Mouse (Mus musculus) liver (tissue): Measurements from ENCODE around the gene Gba2.
"Not testable (repeated sequence)": the region's sequence is repeated elsewhere in the genome, so short reads cannot be mapped to it uniquely, and the experiment has no call there.

ENCODE experiments used
- DNase-seq: peaks from one replicate; pipeline ENCODE4 v3.0.0-alpha.2; 2020; ENCODE audit warnings: mixed read lengths

Gba2 gene

DNA sequence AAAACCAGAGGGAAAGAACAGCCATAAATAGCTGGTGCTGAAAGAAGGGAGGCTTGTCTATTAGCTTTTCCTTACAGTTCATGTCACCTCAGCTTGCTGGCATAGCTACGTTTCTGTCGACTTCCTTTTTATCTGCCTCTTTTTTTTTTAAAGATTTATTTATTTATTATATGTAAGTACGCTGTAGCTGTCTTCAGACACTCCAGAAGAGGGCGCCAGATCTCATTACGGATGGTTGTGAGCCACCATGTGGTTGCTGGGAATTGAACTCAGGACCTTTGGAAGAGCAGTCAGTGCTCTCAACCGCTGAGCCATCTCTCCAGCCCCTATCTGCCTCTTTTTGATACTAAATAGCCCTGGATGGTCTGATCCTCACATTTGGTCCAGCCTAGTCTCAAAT is 26.8 kb downstream of the Gba2 start:
- not testable (repeated sequence) for DNase-seq

DNA sequence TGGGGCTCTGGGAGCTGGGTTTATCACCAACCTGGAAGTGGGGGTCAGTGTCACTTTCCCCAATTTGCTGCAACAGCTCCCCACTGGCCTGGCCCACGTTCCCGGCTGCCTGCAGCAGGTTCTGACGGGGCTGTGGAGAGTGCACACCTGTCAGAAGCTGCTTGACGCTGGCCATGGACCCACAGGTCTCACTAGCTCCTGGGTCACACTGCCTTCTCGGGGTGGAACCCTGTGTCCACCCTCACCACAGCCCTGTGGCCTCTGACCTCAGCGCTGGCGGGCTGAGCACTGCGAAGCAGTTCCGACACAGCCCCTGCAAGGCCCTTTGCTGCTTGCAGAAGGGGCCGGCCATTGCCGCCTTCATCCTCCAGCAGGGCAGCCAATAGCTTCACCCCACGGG is 29.6 kb downstream of the Gba2 start:
- DNase-seq, result no peak

DNA sequence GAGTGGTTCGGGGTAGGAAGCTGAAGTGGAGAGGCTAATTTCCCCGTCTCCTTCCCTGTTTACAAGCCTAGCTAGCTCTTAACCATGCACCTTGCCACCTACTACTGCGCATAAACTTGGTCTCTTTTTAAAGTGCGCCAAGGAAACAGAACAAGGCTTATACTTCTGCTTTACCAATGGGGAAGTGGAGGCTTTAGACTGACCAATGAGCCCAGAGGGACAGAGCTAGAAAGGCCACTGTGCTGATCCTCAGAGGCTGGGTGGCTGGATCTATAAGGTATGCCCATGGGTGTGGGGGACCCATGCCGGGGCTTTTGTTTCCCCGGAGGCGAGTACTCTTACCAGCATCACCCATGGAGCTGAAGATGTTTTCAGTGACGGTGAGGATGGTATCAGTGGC is 31.5 kb downstream of the Gba2 start:
- no peak for DNase-seq

DNA sequence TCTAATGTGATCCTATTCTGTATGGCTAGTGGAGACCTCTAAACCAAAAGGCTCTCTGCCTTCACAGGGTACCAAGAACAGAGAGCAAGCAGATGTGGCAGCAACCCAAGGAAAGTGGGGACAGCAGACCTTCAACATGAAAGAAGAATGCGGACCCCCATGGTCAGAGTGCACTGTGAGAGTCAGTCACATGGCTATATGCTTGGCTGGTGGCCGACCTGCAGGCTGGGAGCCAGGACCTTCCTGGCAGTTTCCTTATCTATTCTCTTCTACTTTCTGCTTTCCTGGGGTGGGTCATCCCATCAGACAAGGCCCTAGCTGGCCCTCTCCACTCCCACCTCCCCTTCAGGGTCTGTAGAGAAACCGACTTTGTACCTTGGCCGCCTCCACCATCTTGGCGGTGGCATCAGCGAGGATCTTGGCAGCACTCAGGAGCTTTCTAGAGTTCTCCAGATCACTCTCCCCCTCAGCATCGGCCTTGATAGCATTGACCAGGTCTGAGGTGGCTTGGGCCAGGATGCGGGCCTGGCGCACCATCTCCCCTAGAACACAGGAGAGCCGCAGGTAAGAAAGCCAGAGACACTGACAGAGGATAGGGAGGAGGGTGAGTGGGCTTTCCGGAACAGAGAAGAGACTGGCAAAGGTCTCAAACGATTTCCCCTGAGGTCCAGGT is 32.2 kb downstream of the Gba2 start:
- DNase-seq, result no peak

DNA sequence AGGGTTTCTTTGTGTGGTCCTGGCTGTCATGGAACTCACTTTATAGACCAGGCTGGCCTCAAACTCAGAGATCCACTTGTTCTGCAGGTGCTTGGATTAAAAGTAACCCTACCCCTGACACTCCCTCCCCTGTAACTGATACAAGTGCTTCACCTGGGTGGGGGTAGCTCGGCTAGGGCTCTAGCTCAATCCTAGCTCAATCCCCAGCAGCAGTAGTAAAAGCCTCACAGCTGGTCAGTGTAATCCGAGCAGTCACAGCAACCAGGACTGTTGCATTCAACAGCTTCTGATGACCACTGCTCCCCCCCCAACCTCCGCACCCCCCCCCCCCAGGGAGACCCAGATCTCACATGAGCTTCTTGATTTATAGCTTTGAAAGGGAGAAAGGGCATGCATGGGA is 36.6 kb downstream of the Gba2 start:
- no peak for DNase-seq

DNA sequence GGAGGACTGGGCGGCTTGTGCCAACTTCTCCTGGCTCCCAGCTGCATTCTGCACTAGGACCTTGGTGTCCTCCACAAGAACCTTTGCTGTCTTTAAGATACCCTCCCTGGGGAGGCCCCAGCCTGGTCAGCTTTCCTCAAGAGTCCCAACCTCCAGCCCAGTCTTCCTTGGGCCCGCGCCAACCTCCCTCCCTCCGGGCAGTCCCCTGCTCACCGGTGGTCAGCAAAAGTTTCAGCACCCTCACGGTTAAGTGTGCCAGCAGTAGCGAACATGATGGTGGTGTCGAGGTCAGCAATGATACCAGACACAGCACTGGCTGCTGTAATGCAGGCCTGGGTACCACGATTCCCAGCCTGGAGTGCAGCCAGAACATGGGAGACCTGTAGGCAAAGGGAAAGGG is 42.6 kb downstream of the Gba2 start:
- DNase-seq, result no peak

DNA sequence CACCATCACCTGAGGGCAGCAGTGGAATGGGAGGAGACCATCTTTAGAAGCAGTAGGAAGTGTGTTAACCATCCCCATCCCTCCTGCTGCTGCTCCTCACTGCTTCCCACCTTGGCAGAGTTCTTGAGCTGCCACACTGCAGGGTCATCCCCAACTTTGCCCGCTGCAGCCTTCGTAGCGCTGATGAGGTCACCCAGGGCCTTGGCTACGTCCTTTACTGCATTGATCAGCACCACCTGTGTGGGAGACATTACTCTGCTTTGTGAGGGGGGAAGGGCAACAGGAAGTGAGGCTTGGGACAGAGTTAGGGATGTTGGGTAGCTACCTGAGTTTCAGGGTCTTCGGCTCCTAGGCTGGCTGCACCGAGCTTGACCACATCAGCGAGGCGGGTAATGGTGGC is 43.0 kb downstream of the Gba2 start:
- no peak for DNase-seq

DNA sequence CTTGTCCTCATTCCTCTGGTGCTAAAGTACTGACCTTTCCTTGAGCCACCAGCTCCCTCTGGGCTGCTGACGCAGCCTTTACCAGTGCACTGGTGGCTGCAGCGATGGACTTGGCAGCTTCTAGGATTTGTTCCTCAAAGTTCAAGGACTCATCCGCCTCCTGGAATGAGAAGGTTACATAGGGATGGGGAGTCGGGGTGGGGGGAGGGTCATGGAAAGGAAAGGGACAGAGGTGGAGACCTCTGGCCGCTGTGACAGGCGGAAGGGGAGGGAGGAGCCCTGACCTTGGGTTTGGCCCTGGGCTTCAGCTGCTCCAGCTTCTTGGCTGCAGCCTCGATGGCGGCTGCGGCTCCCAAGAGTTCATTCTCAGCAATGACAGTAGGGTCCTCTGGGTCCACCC is 45.4 kb downstream of the Gba2 start:
- no peak for DNase-seq

DNA sequence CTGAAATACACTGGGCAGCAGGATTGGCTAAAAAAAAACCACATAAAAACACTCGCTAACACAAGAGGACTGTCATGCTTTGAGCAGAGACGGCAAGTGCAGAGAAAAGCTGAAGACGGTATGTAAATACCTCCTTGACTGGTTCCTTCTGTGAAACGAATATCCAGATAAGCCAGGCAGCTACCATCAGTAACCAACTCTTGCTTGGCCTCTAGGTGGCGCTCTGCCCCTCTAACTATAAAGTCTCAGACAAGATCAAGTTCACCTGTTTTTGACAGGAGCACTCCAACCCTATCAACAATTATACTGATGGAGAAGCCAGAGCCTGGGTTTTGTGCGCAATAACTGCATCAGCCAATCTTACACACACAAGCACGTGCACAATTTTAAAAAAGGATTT is 48.1 kb downstream of the Gba2 start:
- peak; percentile 87 for DNase-seq

DNA sequence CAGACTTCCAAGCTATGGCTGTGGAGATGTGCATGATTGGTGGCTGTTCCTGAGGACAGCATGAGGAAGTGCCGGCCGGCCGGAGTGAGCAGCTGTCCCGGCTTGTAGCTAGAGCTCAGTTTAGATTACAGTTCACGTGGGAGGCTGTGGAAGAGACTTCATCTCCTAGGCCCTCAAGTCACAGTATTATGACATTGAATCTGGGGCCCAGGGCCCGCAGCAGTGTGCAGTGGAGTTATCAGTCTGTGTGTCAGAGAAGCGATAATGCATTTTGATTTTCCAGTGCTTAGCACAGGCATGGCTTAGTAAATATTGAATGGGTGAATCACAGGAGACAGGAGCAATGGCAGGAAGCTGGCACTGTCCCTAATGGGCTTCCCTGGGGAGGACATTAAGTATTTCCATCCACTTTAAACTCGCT is 48.6 kb downstream of the Gba2 start:
- DNase-seq, result no peak

DNA sequence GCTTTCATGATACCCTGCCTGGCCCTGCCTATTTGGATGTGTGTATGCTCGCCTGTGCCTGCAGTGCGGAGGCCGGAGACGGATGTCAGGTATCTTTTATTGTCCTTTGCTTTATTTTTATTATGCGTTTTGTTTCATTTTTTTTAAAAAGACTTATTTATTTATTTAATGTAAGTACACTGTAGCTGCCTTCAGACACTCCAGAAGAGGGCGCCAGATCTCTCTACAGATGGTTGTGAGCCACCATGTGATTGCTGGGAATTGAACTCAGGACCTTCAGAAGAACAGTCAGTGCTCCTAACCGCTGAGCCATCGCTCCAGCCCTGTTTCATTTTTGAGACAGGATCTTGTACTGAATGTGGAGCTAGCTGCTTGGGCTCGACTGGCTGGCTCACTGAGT is 50.2 kb downstream of the Gba2 start:
- no peak for DNase-seq

DNA sequence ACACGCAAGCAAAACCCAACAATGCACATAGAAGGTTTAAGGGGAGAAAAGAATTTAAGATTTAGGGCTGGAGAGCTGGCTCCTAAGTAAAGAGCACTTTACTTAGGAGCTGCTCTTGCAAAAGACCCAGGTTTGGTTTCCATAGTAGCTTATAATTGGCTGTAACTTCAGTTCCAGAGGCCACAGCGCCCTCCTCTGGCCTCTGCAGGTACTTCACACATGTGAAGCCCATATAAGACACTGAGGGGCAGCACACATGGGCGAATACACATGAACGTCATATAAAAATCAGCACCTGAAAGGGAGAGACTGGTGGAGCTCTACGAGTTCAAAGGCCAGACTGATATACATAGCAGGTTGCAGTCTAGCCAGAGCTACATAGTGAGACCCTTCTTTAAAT is 50.8 kb downstream of the Gba2 start:
- DNase-seq, result peak; percentile 44

DNA sequence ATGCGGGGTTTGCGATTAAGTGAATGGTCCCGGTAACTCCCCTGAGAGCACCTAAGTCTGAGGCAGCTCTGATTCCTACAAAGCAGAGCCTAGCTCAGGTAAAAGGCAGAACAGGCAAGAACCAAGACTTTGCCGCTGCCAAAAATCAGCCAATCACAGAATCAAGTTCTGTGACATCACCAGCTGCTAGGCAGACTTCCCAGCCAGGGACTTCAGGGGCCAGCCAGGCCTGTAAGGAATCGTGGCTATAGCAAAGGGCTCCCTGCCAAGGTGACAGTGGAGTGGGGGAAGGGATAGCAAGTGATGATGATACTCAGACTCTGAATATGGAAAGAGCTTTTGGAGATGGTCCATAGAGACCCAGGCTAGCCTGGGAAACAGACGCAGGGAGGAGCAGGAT is 58.7 kb downstream of the Gba2 start:
- DNase-seq, result peak; percentile 75

DNA sequence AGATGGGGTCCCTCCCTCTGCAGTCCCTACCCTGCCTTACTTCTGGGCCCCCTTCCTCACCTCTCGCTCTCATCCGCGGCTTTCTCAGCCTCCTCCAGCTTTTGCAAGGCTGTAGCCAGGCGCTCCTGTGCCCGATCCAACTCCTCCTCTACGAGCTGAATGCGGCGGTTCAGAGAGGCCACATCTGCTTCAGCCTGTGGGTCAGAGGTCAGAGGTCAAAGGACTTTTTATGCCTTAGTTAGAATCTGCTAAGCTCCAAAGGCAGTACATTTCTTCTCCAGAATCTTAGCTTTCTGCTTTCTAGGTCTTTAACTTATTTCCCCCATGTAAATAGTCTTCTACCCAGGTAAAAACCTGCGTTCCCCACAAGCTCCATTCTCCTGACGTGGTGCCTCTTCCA is 59.1 kb downstream of the Gba2 start:
- no peak for DNase-seq
